Mouse (Mus musculus) forebrain, embryonic 16.5 days (tissue): Measurements from ENCODE around the gene Pold1. TPM values are rescaled to one million over a fixed set of nuclear protein-coding genes. Genes with fewer than 3 reads are reported as not detected.

Experiments
- ATAC-seq: fragments of 200-750 bp; cut with Nextera tagmentation; 2 replicates; pipeline ENCODE4 v1.8.0; 2017; ENCODE audit warnings: mild to moderate bottlenecking, moderate library complexity
- H3K27ac ChIP-seq: fragments of 300-500 bp; sonication (generic); 2 replicates; pipeline ENCODE4 v1.5.1; 2014; ENCODE audit warnings: low read length, control low read depth
- H3K27me3 ChIP-seq: fragments of 300-500 bp; sonication (generic); replicated peaks from 2 replicates; pipeline ENCODE4 v1.6.1; 2014; ENCODE audit warnings: low read length; ENCODE audit not compliant: control insufficient read depth, insufficient read depth
- H3K36me3 ChIP-seq: fragments of 300-500 bp; sonication (generic); 2 replicates; pipeline ENCODE4 v1.6.1; 2014; ENCODE audit not compliant: control insufficient read depth, insufficient read depth
- H3K4me1 ChIP-seq: fragments of 300-500 bp; sonication (generic); replicated peaks from 2 replicates; pipeline ENCODE4 v1.6.1; 2014; ENCODE audit warnings: low read length; ENCODE audit not compliant: control insufficient read depth, insufficient read depth
- H3K4me2 ChIP-seq: fragments of 300-500 bp; sonication (generic); 2 replicates; pipeline ENCODE4 v1.6.1; 2014; ENCODE audit warnings: mild to moderate bottlenecking, low read length, control low read depth
- H3K4me3 ChIP-seq: fragments of 300-500 bp; sonication (generic); replicated peaks from 2 replicates; pipeline ENCODE4 v1.5.1; 2014; ENCODE audit warnings: mild to moderate bottlenecking, low read length, control low read depth
- H3K9ac ChIP-seq: fragments of 300-500 bp; sonication (generic); replicated peaks from 2 replicates; pipeline ENCODE4 v1.6.1; 2014; ENCODE audit warnings: low read depth, low read length, control low read depth
- H3K9me3 ChIP-seq: fragments of 300-500 bp; sonication (generic); 2 replicates; pipeline ENCODE4 v1.6.1; 2016; ENCODE audit warnings: low read length; ENCODE audit not compliant: control insufficient read depth
- WGBS: fragments of 180-500 bp; shearing (Covaris S2); extraction: QIAGEN DNeasy Blood & Tissue Kit; methylation state at CpG from one replicate; pipeline ENCODE4 v1.1.7; 2014; 5-methylcytosine and 5-hydroxymethylcytosine counted together
- polyA plus RNA-seq: library from polyadenylated mRNA; unstranded; fragments of >200 nt; fragmentation: Nextera tagmentation; extraction: Ambion mirVana; gene quantifications from 2 replicates; pipeline ENCODE4 v1.2.1, GENCODE M21; 2015

Gene Pold1
- polyA plus RNA-seq, 1 experiment from 2014 or later: 46.1 TPM

GRCm38 (mm10) chr7:44584921-44585320 lies 36.3 kb upstream of the Pold1 start:
- H3K4me1 ChIP-seq: peaks cover 27% of the 10 kb centered on the region
- H3K9me3 ChIP-seq: no peaks in the 10 kb centered on the region
- H3K27me3 ChIP-seq: peaks cover 12% of the 10 kb centered on the region
- H3K27ac ChIP-seq: no peak overlapping the region
- no peak overlapping the region for H3K4me3 ChIP-seq
- no peak for ATAC-seq
- H3K36me3 ChIP-seq: no peaks in the 10 kb centered on the region
- WGBS: 89% methylated on average over 6 of the region's 6 CpGs
- no peak overlapping the region for H3K4me2 ChIP-seq
- no peak overlapping the region for H3K9ac ChIP-seq

GRCm38 (mm10) chr7:44584265-44584804 lies 35.7 kb upstream of the Pold1 start:
- no peak overlapping the region for H3K4me3 ChIP-seq
- H3K4me2 ChIP-seq: no peak overlapping the region
- WGBS: 81% methylated on average over 4 of the region's 4 CpGs
- H3K36me3 ChIP-seq: no peaks in the 10 kb centered on the region
- ATAC-seq: no peak
- H3K27ac ChIP-seq: no peak overlapping the region
- no peak overlapping the region for H3K9ac ChIP-seq
- H3K9me3 ChIP-seq: no peaks in the 10 kb centered on the region
- H3K4me1 ChIP-seq: peaks cover 21% of the 10 kb centered on the region
- peaks cover 12% of the 10 kb centered on the region for H3K27me3 ChIP-seq

GRCm38 (mm10) chr7:44583146-44583545 lies 34.5 kb upstream of the Pold1 start:
- H3K4me1 ChIP-seq: peaks cover 12% of the 10 kb centered on the region
- ATAC-seq: no peak
- no peak overlapping the region for H3K4me2 ChIP-seq
- peaks cover 8% of the 10 kb centered on the region for H3K27me3 ChIP-seq
- 91% methylated on average over 1 of the region's 1 CpGs for WGBS
- H3K27ac ChIP-seq: no peak overlapping the region
- H3K36me3 ChIP-seq: no peaks in the 10 kb centered on the region
- H3K9ac ChIP-seq: no peak overlapping the region
- H3K9me3 ChIP-seq: no peaks in the 10 kb centered on the region; the same call in 1 of the 2 replicates
- no peak overlapping the region for H3K4me3 ChIP-seq

- H3K9ac ChIP-seq: no peak overlapping the region
- no peaks in the 10 kb centered on the region for H3K36me3 ChIP-seq
- no peak overlapping the region for H3K27ac ChIP-seq
- no peak overlapping the region for H3K4me3 ChIP-seq
- H3K27me3 ChIP-seq: peaks cover 5% of the 10 kb centered on the region
- no peak for ATAC-seq
- H3K4me1 ChIP-seq: peaks cover 8% of the 10 kb centered on the region
- H3K9me3 ChIP-seq: no peaks in the 10 kb centered on the region; the same call in 1 of the 2 replicates
- WGBS: 82% methylated on average over 5 of the region's 5 CpGs
- no peak overlapping the region for H3K4me2 ChIP-seq
These were observed 34.1 kb upstream of the Pold1 start for GRCm38 (mm10) chr7:44582709-44583108.

- H3K9me3 ChIP-seq: no peaks in the 10 kb centered on the region; the same call in 1 of the 2 replicates
- no peak overlapping the region for H3K27ac ChIP-seq
- no peaks in the 10 kb centered on the region for H3K27me3 ChIP-seq
- H3K9ac ChIP-seq: no peak overlapping the region
- H3K36me3 ChIP-seq: no peaks in the 10 kb centered on the region
- no peak overlapping the region for H3K4me3 ChIP-seq
- ATAC-seq: no peak
- WGBS: 77% methylated on average over 6 of the region's 6 CpGs
- H3K4me1 ChIP-seq: no peaks in the 10 kb centered on the region
- no peak overlapping the region for H3K4me2 ChIP-seq
These were observed 33.0 kb upstream of the Pold1 start for GRCm38 (mm10) chr7:44581637-44582036.

- WGBS: 64% methylated on average over 5 of the region's 5 CpGs
- no peak overlapping the region for H3K9ac ChIP-seq
- no peaks in the 10 kb centered on the region for H3K36me3 ChIP-seq
- H3K4me1 ChIP-seq: no peaks in the 10 kb centered on the region
- H3K4me3 ChIP-seq: no peak overlapping the region
- no peaks in the 10 kb centered on the region; the same call in 1 of the 2 replicates for H3K9me3 ChIP-seq
- no peak overlapping the region for H3K4me2 ChIP-seq
- no peaks in the 10 kb centered on the region for H3K27me3 ChIP-seq
- ATAC-seq: no peak
- no peak overlapping the region for H3K27ac ChIP-seq
These were observed 27.7 kb upstream of the Pold1 start for GRCm38 (mm10) chr7:44576333-44576844.

GRCm38 (mm10) chr7:44572956-44573484 lies 24.4 kb upstream of the Pold1 start:
- Histone ChIP-seq H3K9ac (no peak overlapping the region), H3K4me1 (no peaks in the 10 kb centered on the region), H3K27ac (no peak overlapping the region), H3K4me2 (no peak overlapping the region), H3K27me3 (0 out of 2 replicates have a peak, but pooled peaks cover under 1% of the 10 kb centered on the region), H3K4me3 (no peak overlapping the region), H3K36me3 (no peaks in the 10 kb centered on the region), H3K9me3 (no peaks in the 10 kb centered on the region)
- no peak for ATAC-seq
- 69% methylated on average over 5 of the region's 5 CpGs for WGBS

GRCm38 (mm10) chr7:44572213-44572701 lies 23.6 kb upstream of the Pold1 start, which contains the start of gene Napsa:
Gene Napsa (plus strand): TSS chr7:44572380.
- Histone ChIP-seq H3K4me1 (no peaks in the 10 kb centered on the region), H3K27me3 (0 out of 2 replicates have a peak, but pooled peaks cover 3% of the 10 kb centered on the region), H3K36me3 (no peaks in the 10 kb centered on the region), H3K9me3 (no peaks in the 10 kb centered on the region), H3K27ac (no peak within 1 kb of the TSS), H3K4me3 (no peak within 1 kb of the TSS), H3K9ac (no peak within 1 kb of the TSS), H3K4me2 (no peak within 1 kb of the TSS)
- WGBS: 34% methylated on average over 7 of the region's 7 CpGs
- no peak for ATAC-seq

GRCm38 (mm10) chr7:44571811-44572210 lies 23.2 kb upstream of the Pold1 start:
- no peak overlapping the region for H3K27ac ChIP-seq
- H3K4me3 ChIP-seq: no peak overlapping the region
- no peak overlapping the region for H3K9ac ChIP-seq
- no peak overlapping the region for H3K4me2 ChIP-seq
- H3K9me3 ChIP-seq: no peaks in the 10 kb centered on the region
- WGBS: 29% methylated on average over 4 of the region's 4 CpGs
- no peaks in the 10 kb centered on the region for H3K4me1 ChIP-seq
- no peak for ATAC-seq
- H3K36me3 ChIP-seq: no peaks in the 10 kb centered on the region
- 0 out of 2 replicates have a peak, but pooled peaks cover 3% of the 10 kb centered on the region for H3K27me3 ChIP-seq
